ENCODE assay signal across 29 mouse cellular contexts in the genomic region with DNA sequence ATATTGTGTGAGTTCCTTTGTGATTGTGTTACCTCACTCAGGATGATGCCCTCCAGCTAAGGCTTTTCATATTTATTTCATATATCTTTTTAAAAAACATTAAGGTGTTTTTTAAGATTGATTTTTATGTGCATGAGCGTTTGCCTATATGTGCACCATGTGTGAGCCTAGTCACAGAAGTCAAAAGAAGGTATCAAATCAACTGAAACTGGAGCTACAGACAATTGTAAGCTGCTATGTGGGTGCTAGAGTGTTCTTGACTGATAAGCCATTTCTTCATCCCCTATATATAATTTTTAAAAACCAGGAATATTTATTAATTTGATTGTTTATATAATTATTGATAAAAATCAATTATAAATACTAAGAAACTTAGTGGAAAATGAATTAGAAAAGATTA.
"Had no signal": no experiment of that assay in that cellular context is flagged by ENCODE, and none has a peak within 500 bp of the region (broad histone marks: within the 10 kb centered on the region; RNA-seq: fewer than 3 reads in every experiment).

No protein-coding gene starts in this region.

- ATAC-seq: lung, postnatal 0 days; midbrain, embryonic 13.5 days; midbrain, embryonic 15.5 days; midbrain, embryonic 16.5 days had no signal

- H3K27me3 ChIP-seq: limb, embryonic 12.5 days; limb, embryonic 13.5 days; limb, embryonic 15.5 days; liver, embryonic 13.5 days; liver, embryonic 15.5 days; lung, embryonic 15.5 days; megakaryocyte, embryonic 14.5 days; midbrain, embryonic 12.5 days; midbrain, embryonic 13.5 days; midbrain, embryonic 15.5 days; neural tube, embryonic 12.5 days had no signal

- H3K4me1 ChIP-seq: limb, embryonic 15.5 days had no signal

- H3K36me3 ChIP-seq: limb, embryonic 10.5 days; limb, embryonic 12.5 days; limb, embryonic 13.5 days; limb, embryonic 15.5 days; lung, embryonic 15.5 days; midbrain, embryonic 10.5 days; midbrain, embryonic 12.5 days; midbrain, embryonic 13.5 days; midbrain, embryonic 15.5 days; neural tube, embryonic 12.5 days had no signal

- H3K27ac ChIP-seq: left cerebral cortex, adult 2 months; limb, embryonic 10.5 days; limb, embryonic 12.5 days; limb, embryonic 13.5 days; limb, embryonic 15.5 days; liver, embryonic 13.5 days; liver, embryonic 14.5 days; liver, embryonic 15.5 days; lung, embryonic 15.5 days; macrophage; midbrain, embryonic 10.5 days; midbrain, embryonic 12.5 days; midbrain, embryonic 13.5 days; midbrain, embryonic 15.5 days; neural tube, embryonic 12.5 days had no signal

- H3K4me3 ChIP-seq: left cerebral cortex, adult 2 months; limb, embryonic 10.5 days; limb, embryonic 12.5 days; limb, embryonic 13.5 days; limb, embryonic 15.5 days; liver, embryonic 13.5 days; liver, embryonic 15.5 days; lung, embryonic 15.5 days; megakaryocyte, embryonic 14.5 days; midbrain, embryonic 10.5 days; midbrain, embryonic 12.5 days; midbrain, embryonic 13.5 days; midbrain, embryonic 15.5 days; myocyte; neural tube, embryonic 12.5 days had no signal

- H3K4me2 ChIP-seq: limb, embryonic 12.5 days; limb, embryonic 13.5 days; limb, embryonic 15.5 days; liver, embryonic 13.5 days; liver, embryonic 15.5 days; lung, embryonic 14.5 days; lung, embryonic 15.5 days; midbrain, embryonic 11.5 days; midbrain, embryonic 12.5 days; midbrain, embryonic 13.5 days; midbrain, embryonic 15.5 days; neural tube, embryonic 12.5 days had no signal

- DNase-seq: left cerebral cortex, postnatal 4 days; liver, embryonic 13.5 days; lung, adult 18-20 months; lung, adult 2 months; lung, embryonic 14.5 days; lung, postnatal 10 days; lung, postnatal 14 days; lung, postnatal 36 days; lung, postnatal 4 days; midbrain, embryonic 14.5 days had no signal

- H3K9ac ChIP-seq: limb, embryonic 12.5 days; limb, embryonic 13.5 days; limb, embryonic 15.5 days; liver, embryonic 13.5 days; liver, embryonic 14.5 days; liver, embryonic 15.5 days; lung, embryonic 14.5 days; lung, embryonic 15.5 days; midbrain, embryonic 12.5 days; midbrain, embryonic 13.5 days; midbrain, embryonic 15.5 days; neural tube, embryonic 12.5 days had no signal

- H3K9me3 ChIP-seq: limb, embryonic 10.5 days; limb, embryonic 12.5 days; limb, embryonic 13.5 days; limb, embryonic 15.5 days; liver, embryonic 13.5 days; liver, embryonic 15.5 days; lung, embryonic 15.5 days; megakaryocyte, embryonic 14.5 days; midbrain, embryonic 10.5 days; midbrain, embryonic 12.5 days; midbrain, embryonic 13.5 days; midbrain, embryonic 15.5 days; neural tube, embryonic 12.5 days had no signal
